Mouse (Mus musculus) heart, postnatal 0 days (tissue): ENCODE results near the gene St3gal3. TPM values are rescaled to one million over a fixed set of nuclear protein-coding genes. Genes with fewer than 3 reads are reported as not detected.

Experiments
- ATAC-seq: fragments of 200-750 bp; cut with Nextera tagmentation; 2 replicates; pipeline ENCODE4 v1.8.0; 2017; ENCODE audit warnings: low read depth, moderate number of reproducible peaks, moderate library complexity; ENCODE audit not compliant: insufficient read depth
- DNase-seq: peaks from one replicate; pipeline ENCODE4 v3.0.0-alpha.2; 2016; ENCODE audit warnings: low spot score
- H3K27ac ChIP-seq: fragments of 300-500 bp; sonication (generic); 2 replicates; pipeline ENCODE4 v1.5.1; 2014; ENCODE audit warnings: low read depth, mild to moderate bottlenecking
- H3K27me3 ChIP-seq: fragments of 300-500 bp; sonication (generic); 2 replicates; pipeline ENCODE4 v1.6.1; 2014; ENCODE audit warnings: low read length, mixed read lengths; ENCODE audit not compliant: control insufficient read depth, insufficient read depth
- H3K36me3 ChIP-seq: fragments of 300-500 bp; sonication (generic); replicated peaks from 2 replicates; pipeline ENCODE4 v1.6.1; 2014; ENCODE audit warnings: low read length, mixed read lengths; ENCODE audit not compliant: control insufficient read depth, insufficient read depth
- H3K4me1 ChIP-seq: fragments of 300-500 bp; sonication (generic); 2 replicates; pipeline ENCODE4 v1.6.1; 2014; ENCODE audit warnings: antibody characterized with exemption; ENCODE audit not compliant: control insufficient read depth, insufficient read depth
- H3K4me2 ChIP-seq: fragments of 300-500 bp; sonication (generic); 2 replicates; pipeline ENCODE4 v1.6.1; 2014; ENCODE audit warnings: low read depth, mild to moderate bottlenecking, low read length, moderate library complexity
- H3K4me3 ChIP-seq: fragments of 300-500 bp; sonication (generic); 2 replicates; pipeline ENCODE4 v1.5.1; 2014; ENCODE audit warnings: low read depth, low read length
- H3K9ac ChIP-seq: fragments of 300-500 bp; sonication (generic); replicated peaks from 2 replicates; pipeline ENCODE4 v1.6.1; 2014; ENCODE audit warnings: low read depth, low read length, mixed read lengths
- H3K9me3 ChIP-seq: fragments of 300-500 bp; sonication (generic); replicated peaks from 2 replicates; pipeline ENCODE4 v1.6.1; 2016; ENCODE audit warnings: low read length; ENCODE audit not compliant: control insufficient read depth
- CTCF ChIP-seq: IDR thresholded peaks from 2 replicates; pipeline ENCODE4 v1.5.1; 2016; ENCODE audit warnings: antibody characterized with exemption, control low read depth, low read depth
- EP300 ChIP-seq: IDR thresholded peaks from 2 replicates; pipeline ENCODE4 v1.6.1; 2016; ENCODE audit warnings: antibody characterized with exemption, low read depth
- WGBS: fragments of 180-500 bp; shearing (Covaris S2); extraction: QIAGEN DNeasy Blood & Tissue Kit; methylation state at CpG from one replicate; pipeline ENCODE4 v1.1.7; 2014; 5-methylcytosine and 5-hydroxymethylcytosine counted together
- polyA plus RNA-seq: library from polyadenylated mRNA; unstranded; fragments of >200 nt; fragmentation: Nextera tagmentation; extraction: Ambion mirVana; gene quantifications from 2 replicates; pipeline ENCODE4 v1.2.1, GENCODE M21; 2015
- total RNA-seq: library from RNA; depleted of rRNA; stranded (reverse); fragments of >200 nt; gene quantifications from 2 replicates; pipeline ENCODE4 v1.2.3, GENCODE M21; 2014; ENCODE audit warnings: low replicate concordance

St3gal3 gene
- total and polyA plus RNA-seq, 2 experiments from 2014 or later: 8.2 to 44.5 TPM

- Histone ChIP-seq H3K27me3 (no peaks in the 10 kb centered on the region), H3K9me3 (no peaks in the 10 kb centered on the region), H3K36me3 (peaks cover 4% of the 10 kb centered on the region; the same call in 1 of the 2 replicates), H3K4me1 (peaks cover 12% of the 10 kb centered on the region; the same call in 1 of the 2 replicates), H3K4me3 (no peak overlapping the region), H3K9ac (no peak overlapping the region), H3K27ac (no peak overlapping the region), H3K4me2 (no peak overlapping the region)
- TF ChIP-seq CTCF: no peak
- no peak for TF ChIP-seq EP300
- no peak for ATAC-seq
- 66% methylated on average over 10 of the region's 10 CpGs for WGBS
- no peak for DNase-seq
Observed at GRCm38 (mm10) chr4:118016323-118016911, 118.3 kb downstream of the St3gal3 start.

DNA sequence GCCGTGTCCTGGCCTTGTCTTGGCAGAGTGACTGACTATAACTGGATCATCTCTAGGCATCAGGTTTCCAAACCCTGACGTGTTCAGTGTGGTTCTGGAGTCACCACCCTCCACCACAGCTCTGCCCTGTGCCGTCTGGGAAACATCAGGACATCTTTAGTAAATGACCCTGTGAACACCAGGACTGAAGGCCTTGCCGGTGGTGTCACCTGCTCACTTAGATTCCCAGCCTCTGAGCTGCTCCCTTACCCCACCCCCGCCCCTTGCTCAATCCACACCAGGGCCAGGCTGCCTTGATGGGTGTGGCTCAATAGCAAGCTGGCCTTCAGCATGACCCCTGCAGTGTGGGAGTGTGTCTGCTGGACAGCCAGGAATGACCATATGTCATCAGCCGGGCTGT lies 119.1 kb downstream of the St3gal3 start:
- H3K4me1 ChIP-seq: peaks cover 12% of the 10 kb centered on the region; the same call in 1 of the 2 replicates
- DNase-seq: no peak
- no peaks in the 10 kb centered on the region for H3K27me3 ChIP-seq
- H3K27ac ChIP-seq: no peak overlapping the region
- H3K4me2 ChIP-seq: no peak overlapping the region
- H3K4me3 ChIP-seq: no peak overlapping the region
- H3K9ac ChIP-seq: no peak overlapping the region
- H3K9me3 ChIP-seq: no peaks in the 10 kb centered on the region
- peaks cover 4% of the 10 kb centered on the region; the same call in 1 of the 2 replicates for H3K36me3 ChIP-seq
- peak; percentile 21; the same call in 1 of the 2 replicates for ATAC-seq
- no peak for TF ChIP-seq CTCF
- TF ChIP-seq EP300: no peak
- WGBS: 42% methylated on average over 6 of the region's 6 CpGs

DNA sequence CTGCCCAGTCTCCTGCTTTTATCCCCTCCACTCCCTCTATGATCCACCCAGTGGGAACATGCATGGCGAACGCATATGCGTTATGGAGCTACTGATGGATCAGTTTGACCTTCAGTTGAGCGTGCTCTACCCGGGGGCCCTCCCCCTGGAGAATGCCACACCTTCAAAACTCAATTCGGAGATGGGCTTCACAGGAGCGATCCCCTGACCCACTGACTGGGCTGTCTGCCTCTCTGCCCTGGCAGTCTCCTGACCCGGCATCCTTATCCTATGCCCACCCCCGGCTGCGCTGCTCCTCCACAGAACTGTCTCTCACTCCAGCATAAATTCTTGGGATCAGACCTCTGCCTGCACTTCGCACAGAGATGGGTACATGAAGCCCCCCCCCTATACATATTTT lies 119.6 kb downstream of the St3gal3 start:
- ATAC-seq: no peak
- H3K4me1 ChIP-seq: peaks cover 12% of the 10 kb centered on the region; the same call in 1 of the 2 replicates
- no peak overlapping the region for H3K4me2 ChIP-seq
- no peak overlapping the region for H3K4me3 ChIP-seq
- no peak overlapping the region for H3K27ac ChIP-seq
- H3K27me3 ChIP-seq: no peaks in the 10 kb centered on the region
- peaks cover 4% of the 10 kb centered on the region; the same call in 1 of the 2 replicates for H3K36me3 ChIP-seq
- 90% methylated on average over 11 of the region's 11 CpGs for WGBS
- no peak overlapping the region for H3K9ac ChIP-seq
- no peaks in the 10 kb centered on the region for H3K9me3 ChIP-seq
- DNase-seq: no peak
- TF ChIP-seq EP300: no peak
- no peak for TF ChIP-seq CTCF

GRCm38 (mm10) chr4:118010661-118011173 lies 124.0 kb downstream of the St3gal3 start:
- no peak for TF ChIP-seq EP300
- no peak for TF ChIP-seq CTCF
- Histone ChIP-seq H3K4me3 (no peak overlapping the region), H3K9me3 (no peaks in the 10 kb centered on the region), H3K4me1 (peaks cover 5% of the 10 kb centered on the region; the same call in 1 of the 2 replicates), H3K9ac (no peak overlapping the region), H3K27ac (no peak overlapping the region), H3K36me3 (peaks cover 4% of the 10 kb centered on the region; the same call in 1 of the 2 replicates), H3K27me3 (no peaks in the 10 kb centered on the region), H3K4me2 (no peak overlapping the region)
- ATAC-seq (no peak), DNase-seq (no peak)
- WGBS: 79% methylated on average over 9 of the region's 9 CpGs

DNA sequence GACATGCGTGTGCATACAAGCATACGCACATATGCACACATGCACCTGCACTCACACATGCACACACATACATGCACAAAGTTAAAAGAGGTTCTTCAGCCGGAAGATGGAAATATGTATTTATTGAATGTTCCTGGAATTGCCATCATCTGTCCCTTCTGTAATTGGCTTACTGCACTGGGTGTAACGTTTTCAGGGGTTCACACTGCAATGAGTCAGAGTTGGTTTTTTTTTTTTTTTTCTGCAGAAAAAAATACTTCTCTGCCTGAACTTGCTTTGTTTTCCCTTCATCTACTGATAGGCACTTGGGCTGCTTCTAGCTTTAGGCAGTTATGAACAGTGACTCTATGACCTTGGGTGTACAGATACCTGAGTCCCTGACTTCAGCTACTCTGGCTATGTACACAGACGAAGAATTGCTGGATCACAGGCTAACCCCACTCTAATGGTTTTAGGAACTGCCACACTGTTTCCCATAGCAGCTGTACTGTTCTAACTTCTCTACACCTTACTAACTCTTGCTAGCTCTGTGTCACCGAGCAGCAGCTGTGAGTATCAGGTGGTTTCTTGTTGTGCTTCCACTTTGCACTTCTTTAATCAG lies 126.2 kb downstream of the St3gal3 start:
- no peak overlapping the region for H3K27ac ChIP-seq
- H3K4me1 ChIP-seq: no peaks in the 10 kb centered on the region
- H3K4me3 ChIP-seq: no peak overlapping the region
- ATAC-seq: no peak
- 61% methylated on average over 6 of the region's 6 CpGs for WGBS
- DNase-seq: no peak
- no peaks in the 10 kb centered on the region for H3K27me3 ChIP-seq
- no peak overlapping the region for H3K4me2 ChIP-seq
- H3K36me3 ChIP-seq: peaks cover 4% of the 10 kb centered on the region; the same call in 1 of the 2 replicates
- TF ChIP-seq EP300: no peak
- no peak for TF ChIP-seq CTCF
- H3K9ac ChIP-seq: no peak overlapping the region
- H3K9me3 ChIP-seq: no peaks in the 10 kb centered on the region
